In genomic region chr4:41179825-41180725, GRCm38 (mm10) we compare ENCODE assay signal across 14 mouse cellular contexts. TPM values are rescaled to one million over a fixed set of nuclear protein-coding genes. Genes with fewer than 3 reads are reported as not detected.
DNase-seq lines count a peak whose midpoint lies in the region; ATAC-seq and TF ChIP-seq lines count a peak whose summit lies in the region.
"Had no signal": no experiment of that assay in that cellular context is flagged by ENCODE, and none has a peak within 500 bp of the region (broad histone marks: within the 10 kb centered on the region; RNA-seq: fewer than 3 reads in every experiment).

No protein-coding gene starts in this region.

- no peak overlapping the region for H3K9ac ChIP-seq in liver, embryonic 13.5 days
- H3K9ac ChIP-seq in liver, postnatal 0 days (replicated peaks) = no peak overlapping the region

- ATAC-seq in liver, embryonic 13.5 days (ENCODE audit: low read depth) = peak; percentile 26; the same call in 1 of the 2 replicates
- ATAC-seq in liver, postnatal 0 days = no peak
- ATAC-seq in CD4-positive, CD25-positive, alpha-beta regulatory T cell, adult 4 months = peak; percentile 74
- peak; percentile 37 to 64; a peak in 2 of 4 replicates for ATAC-seq in hematopoietic stem cell, adult 5-6 weeks (replicated peaks in 1 of 2; ENCODE audit: insufficient read depth in 1 of 2, low FRiP score in 2 of 2, low TSS enrichment in 1 of 2, low read depth in 1 of 2, poor library complexity in 2 of 2, severe bottlenecking in 2 of 2)

- H3K9me3 ChIP-seq in liver, embryonic 13.5 days (replicated peaks) = no peaks in the 10 kb centered on the region
- H3K9me3 ChIP-seq in liver, postnatal 0 days (ENCODE audit: low read length) = no peaks in the 10 kb centered on the region
- H3K9me3 ChIP-seq: heart, embryonic 10.5 days had no signal

- 62% methylated on average over 15 of the region's 15 CpGs for WGBS in liver, embryonic 13.5 days (ENCODE audit: insufficient replicate concordance)
- 72% methylated on average over 15 of the region's 15 CpGs for WGBS in liver, postnatal 0 days (ENCODE audit: insufficient replicate concordance)

- TF ChIP-seq CTCF in gastrocnemius, adult 2 months (IDR thresholded peaks at IDR 0.05) = no peak
- TF ChIP-seq CTCF in liver, postnatal 0 days (IDR thresholded peaks at IDR 0.05; ENCODE audit: low read depth) = no peak

- TF ChIP-seq EP300 in liver, postnatal 0 days (IDR thresholded peaks at IDR 0.05; ENCODE audit: low read depth) = no peak

- H3K4me2 ChIP-seq in liver, embryonic 13.5 days = no peak overlapping the region
- no peak overlapping the region for H3K4me2 ChIP-seq in liver, postnatal 0 days (ENCODE audit: low read depth, low read length)

- H3K4me3 ChIP-seq in gastrocnemius, adult 2 months = no peak overlapping the region
- H3K4me3 ChIP-seq in liver, embryonic 13.5 days (replicated peaks) = no peak overlapping the region
- no peak overlapping the region for H3K4me3 ChIP-seq in liver, postnatal 0 days (ENCODE audit: low read depth, low read length)
- H3K4me3 ChIP-seq: heart, embryonic 10.5 days had no signal

- H3K4me1 ChIP-seq in liver, embryonic 13.5 days (replicated peaks) = peaks cover 6% of the 10 kb centered on the region
- no peaks in the 10 kb centered on the region for H3K4me1 ChIP-seq in liver, postnatal 0 days (ENCODE audit: insufficient read depth)

- DNase-seq in gastrocnemius, adult 2 months = no peak
- DNase-seq in gastrocnemius, postnatal 36 days = no peak
- DNase-seq in liver, embryonic 13.5 days = no peak
- DNase-seq in liver, postnatal 0 days = no peak
- DNase-seq in embryo, embryonic 10 days (ENCODE audit: low spot score) = no peak
- DNase-seq in adrenal gland, adult 2 months = no peak
- DNase-seq: cerebellum, adult 11-12 months; heart, postnatal 4 days; kidney, adult 11 months; thymus, adult 18-20 months had no signal

- intact Hi-C loops in gastrocnemius, adult 2 months (cut with DNase I) = no loop called here
- intact Hi-C loops in gastrocnemius, postnatal 36 days (cut with DNase I) = no loop called here

- H3K27ac ChIP-seq in gastrocnemius, adult 2 months = peak overlapping the region; percentile 38
- no peak overlapping the region for H3K27ac ChIP-seq in liver, embryonic 13.5 days
- no peak overlapping the region for H3K27ac ChIP-seq in liver, postnatal 0 days (ENCODE audit: low read depth)
- H3K27ac ChIP-seq: heart, embryonic 10.5 days; macrophage had no signal

- peaks cover 61% of the 10 kb centered on the region for H3K36me3 ChIP-seq in liver, embryonic 13.5 days
- peaks cover 47% of the 10 kb centered on the region for H3K36me3 ChIP-seq in liver, postnatal 0 days (replicated peaks; ENCODE audit: insufficient read depth, low read length)

- no peaks in the 10 kb centered on the region for H3K27me3 ChIP-seq in liver, embryonic 13.5 days
- H3K27me3 ChIP-seq in liver, postnatal 0 days (ENCODE audit: insufficient read depth, low read length) = no peaks in the 10 kb centered on the region

RNA-seq across cellular contexts. Expression of gene Ube2r2, which starts 44.5 kb away (rescaled TPM):
- total RNA-seq in gastrocnemius, adult 2 months (2021) = 100 to 1,000 TPM; 152 to 193 TPM
- 100 to 1,000 TPM; 122 to 145 TPM for total RNA-seq in gastrocnemius, postnatal 36 days (2021)
- polyA plus RNA-seq in liver, embryonic 13.5 days (2015; fragmentation: Nextera tagmentation; extraction: Ambion mirVana) = 38.9 and 39.9 TPM in 2 replicates
- polyA plus RNA-seq in liver, postnatal 0 days (2015; fragmentation: Nextera tagmentation; extraction: Ambion mirVana) = 39.4 and 43.9 TPM in 2 replicates
- 10 to 100 TPM; 29.8 to 33.1 TPM for polyA plus RNA-seq in CD4-positive, CD25-positive, alpha-beta regulatory T cell, adult 4 months (2017; shearing (Covaris generic))
- total RNA-seq in hematopoietic stem cell, adult 5-6 weeks (2017) = 37.9 and 52.8 TPM in 2 replicates
- 100 to 1,000 TPM in 1 of 2 experiments, 10 to 100 TPM in 1; 94.6 to 105 TPM for total RNA-seq in adrenal gland, adult 2 months (2021)
- polyA plus RNA-seq in adrenal gland, adult 2 months (2012; rRNA removed) = 32.7 and 45.5 TPM in 2 replicates

RNA-seq across cellular contexts. Expression of gene Nol6, which starts 55.8 kb away (rescaled TPM):
- 10 to 100 TPM; 13.9 to 17.5 TPM for total RNA-seq in gastrocnemius, adult 2 months (2021)
- total RNA-seq in gastrocnemius, postnatal 36 days (2021) = 10 to 100 TPM; 13.9 to 15.4 TPM
- polyA plus RNA-seq in liver, embryonic 13.5 days (2015; fragmentation: Nextera tagmentation; extraction: Ambion mirVana) = 11.6 and 15.2 TPM in 2 replicates
- 4.3 and 4.7 TPM in 2 replicates for polyA plus RNA-seq in liver, postnatal 0 days (2015; fragmentation: Nextera tagmentation; extraction: Ambion mirVana)
- 10 to 100 TPM; 14.6 to 29.2 TPM for polyA plus RNA-seq in CD4-positive, CD25-positive, alpha-beta regulatory T cell, adult 4 months (2017; shearing (Covaris generic))
- 19.9 and 25.8 TPM in 2 replicates for total RNA-seq in hematopoietic stem cell, adult 5-6 weeks (2017)
- 10 to 100 TPM; 58.1 to 59.3 TPM for total RNA-seq in adrenal gland, adult 2 months (2021)
- polyA plus RNA-seq in adrenal gland, adult 2 months (2012; rRNA removed) = 66.5 and 89.8 TPM in 2 replicates
